Mouse (Mus musculus) left cerebral cortex, adult 6 months (tissue): ENCODE measurements around the gene Uri1. TPM values are rescaled to one million over a fixed set of nuclear protein-coding genes. Genes with fewer than 3 reads are reported as not detected.

ENCODE experiments used
- long read RNA-seq, 2 experiments: library from polyadenylated mRNA; unstranded; transcript quantifications; one replicate each; pipeline ENCODE4 v2.0.0; 2019 to 2020
- polyA plus RNA-seq: library from polyadenylated mRNA; unstranded; fragments of <200 nt; fragmentation: Nextera tagmentation; gene quantifications from 2 replicates; pipeline ENCODE4 v1.2.3, GENCODE M21; 2021

Uri1 gene
- polyA plus RNA-seq = 20.7 and 27.7 TPM in 2 replicates
- long read RNA-seq, experiment 1, transcript Uri1-201 (11 exons, 3,441 nt) = major isoform, 194 of 240 reads
- long read RNA-seq, experiment 1, partial matches to known transcripts = 21 of 240 reads
- long read RNA-seq, experiment 1, other reads (novel, unspliced or antisense) = 25 of 240 reads
- long read RNA-seq, experiment 2, transcript Uri1-201 (11 exons, 3,441 nt) = major isoform, 8 of 52 reads
- long read RNA-seq, experiment 2, partial matches to known transcripts = 21 of 52 reads
- long read RNA-seq, experiment 2, other reads (novel, unspliced or antisense) = 23 of 52 reads

GRCm38 (mm10) chr7:38023451-38023850, at the start of gene Uri1:
TSS of gene Uri1 (minus strand) at chr7:38023551.

Other genes starting within 250 kb of the Uri1 start
- gene Zfp536, start 249.9 kb downstream of the Uri1 start, polyA plus RNA-seq = 6.4 and 7.6 TPM in 2 replicates
- gene Ccne1, start 84.0 kb upstream of the Uri1 start, polyA plus RNA-seq = 20.1 and 23.7 TPM in 2 replicates
- 15.7 and 22.0 TPM in 2 replicates for gene 1600014C10Rik, start 159.7 kb upstream of the Uri1 start, polyA plus RNA-seq
- gene Plekhf1, start 204.5 kb upstream of the Uri1 start, polyA plus RNA-seq = 1.2 and 1.4 TPM in 2 replicates
- gene Pop4, start 247.9 kb upstream of the Uri1 start, polyA plus RNA-seq = 20.6 and 21.4 TPM in 2 replicates